Mouse (Mus musculus) erythroblast, embryonic 14.5 days (primary cell): ENCODE results near the gene Fli1.

Source experiments
- GATA1 ChIP-seq: IDR thresholded peaks from 2 replicates; pipeline ENCODE4 v1.6.1; 2012; ENCODE audit warnings: low read length, inconsistent platforms, mixed read lengths
- TAL1 ChIP-seq: IDR thresholded peaks from 3 replicates; pipeline ENCODE4 v1.6.1; 2012; ENCODE audit warnings: low read length, inconsistent platforms, mixed read lengths

DNA sequence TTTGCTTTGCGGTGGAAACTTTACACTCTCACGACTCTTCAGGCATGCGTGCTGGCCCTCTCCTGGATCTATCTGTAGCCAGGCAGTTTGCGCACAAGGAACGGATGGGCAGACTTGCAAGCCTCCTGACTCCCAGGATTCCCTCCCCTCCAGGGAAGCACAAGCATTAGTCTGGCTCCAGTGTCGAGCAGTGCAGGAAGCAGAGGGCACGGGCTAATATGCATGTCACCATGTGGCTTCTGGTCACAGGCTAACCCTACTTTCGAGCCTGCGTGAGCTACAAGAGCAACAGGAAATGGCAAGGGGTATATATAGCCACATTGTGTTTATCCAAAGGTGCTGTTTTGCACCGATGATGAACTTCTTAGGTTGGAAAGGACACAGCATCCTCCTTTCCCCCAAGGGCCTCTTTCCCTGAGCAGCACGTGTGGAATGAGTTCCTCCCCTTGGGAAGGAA is 38.6 kb downstream of the Fli1 start:
- TF ChIP-seq TAL1, result no peak
- TF ChIP-seq GATA1, result no peak
